Mouse (Mus musculus): ENCODE results near the gene Gm10273.

Gm10273 gene

DNA sequence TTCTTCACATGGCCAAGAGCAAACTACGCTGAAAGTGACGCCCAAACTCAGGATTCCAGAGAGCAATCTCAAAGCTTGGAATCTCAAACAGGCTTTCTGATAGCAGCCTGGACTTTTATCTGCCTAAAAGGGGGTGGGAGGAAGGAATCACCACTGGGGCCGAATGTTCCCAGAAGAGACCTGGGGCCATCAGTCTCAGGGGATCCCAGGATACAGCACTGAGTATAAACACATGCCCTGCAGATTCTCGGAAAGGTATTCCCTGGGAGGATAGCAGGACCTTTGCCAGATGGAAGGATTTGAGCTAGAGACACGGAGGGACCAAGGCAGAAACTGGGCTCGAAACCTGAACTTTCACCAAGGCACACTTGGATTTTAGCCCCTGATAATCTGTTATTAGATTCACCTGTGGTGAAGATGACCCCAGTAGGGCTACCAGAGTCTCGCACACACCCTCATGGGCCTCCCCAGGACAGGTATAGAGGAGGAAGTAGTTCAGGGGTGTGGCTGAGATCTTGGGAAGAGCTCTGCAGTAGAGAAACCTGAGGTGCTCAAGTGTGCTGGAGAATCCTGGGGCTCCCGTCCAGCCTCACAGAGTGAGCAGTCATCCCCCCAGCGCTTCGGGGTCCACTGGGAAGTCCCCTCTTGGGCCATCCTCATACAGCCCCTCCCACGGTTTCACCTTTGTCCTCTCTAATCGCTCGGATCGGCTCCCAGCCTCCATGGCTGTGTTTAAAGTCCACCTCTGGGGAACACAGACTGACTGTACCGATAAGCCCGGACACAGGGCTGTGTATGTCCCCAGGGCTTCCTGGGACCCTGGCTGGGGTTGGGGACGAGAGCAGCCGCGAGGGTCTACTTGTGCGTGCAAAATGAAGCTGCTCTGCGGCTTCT lies 7.7 kb downstream of the Gm10273 start, which contains the start of gene Pla2g12b:
Gene Pla2g12b (plus strand): TSS at position 762 of the 894 bp plus-strand sequence.
- in situ Hi-C loops (cut with MboI, MseI): no loop called here

DNA sequence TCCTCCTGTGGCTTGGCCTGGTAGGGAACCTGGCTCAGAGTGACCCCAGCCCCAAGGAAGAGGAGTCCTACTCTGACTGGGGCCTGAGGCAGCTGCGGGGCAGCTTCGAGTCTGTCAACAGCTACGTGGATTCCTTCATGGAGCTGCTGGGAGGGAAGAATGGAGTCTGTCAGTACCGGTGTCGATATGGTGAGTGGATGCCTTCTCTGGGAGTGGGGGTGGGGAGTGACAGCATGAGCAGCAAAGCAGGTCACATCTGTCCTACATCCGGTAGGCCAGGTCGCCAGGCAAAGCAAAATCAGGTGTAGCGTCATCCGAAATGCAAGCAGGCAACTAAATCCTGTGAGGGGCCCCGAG lies 8.3 kb downstream of the Gm10273 start:
- in situ Hi-C loops (cut with MboI, MseI): no loop called here

DNA sequence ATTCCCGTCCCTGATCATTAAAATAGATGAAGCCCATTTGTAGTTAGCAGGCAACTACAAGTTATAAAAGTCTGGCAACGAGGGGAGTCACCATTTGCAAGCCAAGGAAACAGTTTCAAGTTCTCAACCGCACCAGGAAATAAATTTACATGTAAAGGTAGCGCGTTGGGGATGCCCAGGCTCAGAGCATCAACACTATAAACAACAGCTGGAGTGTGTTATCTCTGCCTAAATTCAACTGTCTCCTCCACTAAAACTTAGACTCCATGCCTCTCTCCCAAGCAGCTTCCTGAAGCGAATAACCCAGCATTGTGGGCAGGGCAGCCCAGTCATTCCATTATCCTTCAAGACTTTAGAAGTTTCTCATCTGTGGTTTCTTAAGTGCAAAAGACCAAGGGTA lies 13.1 kb downstream of the Gm10273 start:
- in situ Hi-C loops (cut with MboI, MseI): no loop called here

DNA sequence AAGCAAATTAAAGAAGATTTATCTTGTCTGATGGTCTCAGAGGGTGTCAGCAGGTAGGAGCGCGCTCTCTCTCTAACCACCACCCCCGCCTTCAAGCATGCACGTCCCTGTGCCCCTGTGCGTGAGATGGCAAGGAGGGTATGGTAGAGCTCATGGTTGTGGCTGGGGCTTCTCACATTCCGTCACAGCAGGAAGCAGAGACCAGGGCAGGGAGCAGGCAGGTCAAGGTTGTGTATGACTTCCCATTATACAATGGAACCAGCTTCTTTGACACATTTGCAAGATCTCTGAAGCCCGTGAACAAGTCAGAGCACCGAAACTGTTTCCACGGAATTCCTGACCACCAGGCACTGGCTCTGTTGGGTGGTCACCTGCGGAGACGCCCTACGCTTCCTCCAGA lies 14.8 kb downstream of the Gm10273 start:
- in situ Hi-C loops (cut with MboI, MseI): no loop called here

DNA sequence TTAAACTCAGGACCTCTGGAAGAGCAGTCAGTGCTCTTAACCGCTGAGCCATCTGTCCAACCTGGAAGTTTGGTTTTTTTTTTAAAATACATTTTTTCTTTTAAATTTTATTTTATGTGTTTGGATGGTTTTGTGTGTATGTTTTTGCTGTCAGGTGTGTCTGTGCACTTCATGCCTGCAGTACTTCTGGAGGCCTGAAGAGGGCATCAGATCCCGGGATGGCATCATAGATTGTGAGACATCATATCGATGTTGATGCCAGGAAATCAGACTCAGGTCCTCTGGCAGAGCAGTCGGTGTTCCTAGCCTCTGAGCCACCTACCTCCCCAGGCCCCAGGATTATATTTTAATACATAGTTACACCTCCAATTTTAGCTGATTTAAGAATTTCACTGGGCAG lies 18.3 kb downstream of the Gm10273 start:
- in situ Hi-C loops (cut with MboI, MseI): no loop called here

DNA sequence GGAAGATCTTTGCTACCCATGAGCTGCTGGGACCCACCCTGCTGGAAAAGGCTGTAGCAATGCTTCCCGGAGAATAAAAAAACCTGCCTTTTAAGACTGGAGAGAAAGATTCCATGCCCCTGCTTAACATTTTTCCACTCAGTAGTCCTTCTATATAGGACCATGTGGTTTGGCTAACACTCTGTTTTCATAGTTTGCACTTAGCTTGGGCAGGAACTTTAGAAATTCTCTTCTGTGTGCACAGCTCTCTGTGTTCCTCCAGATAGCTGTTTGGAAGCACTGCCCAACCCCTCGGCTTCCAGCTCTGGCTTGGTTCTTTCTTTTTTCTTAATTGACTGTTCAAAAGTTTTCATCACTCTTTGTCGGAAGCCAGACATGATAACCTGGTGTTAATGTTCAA lies 21.2 kb downstream of the Gm10273 start:
- in situ Hi-C loops (cut with MboI, MseI): no loop called here

DNA sequence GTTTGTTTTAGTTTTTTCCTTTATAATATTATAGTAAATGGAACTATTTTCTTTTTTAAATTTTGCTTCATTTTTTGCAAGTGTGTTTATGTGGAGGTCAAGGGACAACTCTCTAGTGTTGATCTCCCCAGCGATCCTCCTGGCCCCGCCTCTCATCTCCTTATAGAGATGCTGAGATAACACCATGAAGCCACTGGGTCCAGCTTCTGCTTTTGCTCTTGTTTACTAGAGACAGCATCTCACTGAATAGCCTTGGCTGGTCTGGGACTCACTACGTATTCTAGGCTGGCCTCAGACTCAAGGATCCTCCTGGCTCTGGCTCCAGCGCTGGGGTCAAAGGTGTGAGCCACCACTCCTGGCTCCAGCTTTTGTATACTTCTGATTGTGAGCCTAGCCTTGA lies 24.1 kb downstream of the Gm10273 start:
- in situ Hi-C loops (cut with MboI, MseI): no loop called here

DNA sequence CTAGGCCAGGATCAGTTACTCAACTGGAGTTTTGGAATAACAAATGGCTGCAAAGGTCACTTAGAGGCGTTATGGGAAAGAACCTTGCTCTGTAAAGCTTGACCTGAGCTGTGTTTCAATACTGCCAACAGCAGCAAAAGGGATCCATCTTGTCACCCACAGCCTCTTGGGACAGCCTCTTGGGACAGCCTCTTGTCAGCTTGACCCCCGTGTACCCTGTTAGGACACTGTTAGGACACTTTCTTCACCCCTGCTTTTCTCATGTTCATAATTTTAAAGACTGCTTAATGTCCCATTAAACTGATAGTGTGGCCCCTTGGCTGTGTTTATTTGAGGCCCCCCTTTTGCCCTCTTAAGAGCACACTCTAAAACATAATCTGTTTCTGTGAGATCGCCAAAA lies 29.0 kb downstream of the Gm10273 start:
- in situ Hi-C loops (cut with MboI, MseI): loop anchor here (10.0 kb wide), 1 partner anchor 580 kb away; the partner anchor contains the start of genes Anapc16 and Ascc1

DNA sequence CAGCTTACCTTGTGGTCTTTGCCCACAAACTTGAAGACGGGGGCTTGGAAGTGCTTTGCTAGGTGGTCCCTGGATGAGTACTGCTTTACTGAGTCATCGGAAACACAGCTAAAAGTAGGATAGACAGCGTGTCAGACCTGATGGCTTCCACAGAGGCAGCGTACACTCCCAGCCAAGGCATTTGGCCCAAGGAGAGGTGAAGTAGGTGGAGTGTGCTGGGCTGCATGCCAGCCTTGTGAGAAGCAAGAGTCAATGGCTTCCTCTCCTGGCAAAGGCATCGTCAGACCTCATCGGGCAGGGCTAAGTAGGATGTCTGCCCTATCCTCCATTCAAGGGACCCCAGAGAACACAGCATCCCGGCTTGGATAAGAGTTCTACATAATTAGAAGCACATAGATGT lies 29.9 kb downstream of the Gm10273 start:
- in situ Hi-C loops (cut with MboI, MseI): loop anchor here (10.0 kb wide), 1 partner anchor 579 kb away; the partner anchor contains the start of genes Anapc16 and Ascc1

DNA sequence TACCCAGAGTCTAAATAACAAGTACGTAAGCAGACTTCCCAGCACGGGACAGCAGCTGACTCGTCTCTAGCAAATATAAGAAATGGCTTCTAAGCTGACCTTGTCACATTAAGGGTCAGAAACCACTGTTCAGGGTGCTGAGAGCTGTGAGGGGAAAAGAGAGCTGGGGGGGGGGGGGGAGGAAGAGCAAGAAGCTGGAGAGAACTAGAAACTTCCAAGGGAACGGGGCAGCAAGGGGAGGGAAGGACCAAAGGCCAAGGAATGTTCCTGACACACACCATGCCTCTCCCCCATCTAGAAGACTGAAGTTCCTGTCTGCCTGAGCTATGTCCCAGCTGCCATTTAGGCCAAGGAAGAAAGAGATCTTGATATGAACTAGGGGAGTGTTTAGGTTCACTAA lies 30.9 kb downstream of the Gm10273 start:
- in situ Hi-C loops (cut with MboI, MseI): loop anchor here (10.0 kb wide), 1 partner anchor 578 kb away; the partner anchor contains the start of genes Anapc16 and Ascc1

DNA sequence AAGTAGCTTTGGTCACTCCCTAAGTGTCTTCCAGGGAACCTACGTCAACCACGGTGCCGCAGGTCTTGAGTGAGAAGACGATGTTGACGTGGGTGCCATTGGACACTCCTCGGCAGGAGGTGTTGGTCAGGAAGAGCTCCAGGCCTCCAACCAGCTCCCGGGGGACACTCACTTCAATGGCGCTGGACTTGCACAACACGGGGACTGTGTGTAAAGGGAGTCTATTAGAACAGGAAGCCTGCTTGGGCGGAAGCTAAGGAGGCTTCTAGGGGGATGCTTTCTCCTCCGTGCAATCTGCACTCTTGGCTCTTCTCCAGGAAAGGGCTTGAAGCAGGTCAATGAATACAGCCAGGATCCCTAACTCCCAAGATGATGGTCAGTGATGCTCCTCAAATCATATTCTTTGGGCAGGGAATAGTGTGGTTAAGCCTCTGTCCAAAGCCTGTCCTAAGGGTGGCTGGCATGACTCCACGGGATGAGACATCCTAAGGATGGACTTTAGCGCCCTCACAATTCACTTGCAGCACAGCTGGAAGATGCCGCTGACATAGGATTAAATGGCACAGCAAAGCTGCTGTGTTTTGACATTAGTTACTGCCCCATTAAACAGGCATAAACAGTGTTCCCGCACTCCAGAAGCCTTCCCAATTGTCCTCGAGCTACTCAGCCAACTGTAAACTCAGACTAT lies 34.2 kb downstream of the Gm10273 start:
- in situ Hi-C loops (cut with MboI, MseI): loop anchor here (10.0 kb wide), 1 partner anchor 575 kb away; the partner anchor contains the start of genes Anapc16 and Ascc1

DNA sequence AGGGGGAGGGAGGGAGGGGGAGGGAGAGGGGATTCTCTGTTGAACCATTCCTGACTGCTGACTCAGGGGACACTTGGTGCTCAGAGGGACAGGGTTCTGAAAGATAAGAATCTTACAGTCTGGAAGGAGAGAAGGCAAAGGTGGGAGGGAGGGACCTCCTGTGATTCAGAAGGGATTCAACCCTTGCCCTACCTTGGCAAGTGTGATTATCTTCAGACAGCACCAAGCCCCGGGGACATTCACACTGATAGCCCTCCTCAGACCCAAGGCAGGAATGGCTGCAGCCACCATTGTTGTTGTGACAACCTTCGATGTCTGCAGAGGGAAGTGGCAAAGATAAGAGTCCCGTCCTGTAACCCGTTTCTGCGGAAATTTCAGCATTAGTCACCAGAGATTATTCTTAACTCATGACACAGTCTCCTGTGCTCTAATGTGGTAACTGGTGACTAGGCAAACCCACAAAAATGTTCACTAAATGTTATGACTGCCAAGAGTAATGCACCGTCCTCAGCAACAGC lies 35.3 kb downstream of the Gm10273 start:
- in situ Hi-C loops (cut with MboI, MseI): no loop called here

DNA sequence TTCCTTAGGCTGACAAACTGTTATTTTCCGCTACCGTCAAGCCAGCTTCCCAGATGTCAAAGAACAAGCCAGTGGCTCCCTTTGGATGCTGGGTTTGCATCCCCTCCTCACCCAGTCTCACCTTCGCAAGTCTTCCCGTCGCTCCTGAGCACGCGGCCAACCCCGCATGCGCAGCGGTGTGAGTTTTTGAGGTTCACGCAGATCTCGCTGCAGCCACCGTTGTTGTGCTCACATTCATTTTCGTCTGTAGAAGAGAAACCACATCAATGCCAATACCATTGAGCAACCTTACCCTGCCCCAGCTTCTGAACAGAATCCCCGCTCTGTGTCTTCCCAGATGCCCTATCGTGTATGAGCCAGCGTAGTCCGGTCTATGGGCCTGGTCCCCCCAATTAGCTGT lies 40.3 kb downstream of the Gm10273 start:
- in situ Hi-C loops (cut with MboI, MseI): no loop called here

DNA sequence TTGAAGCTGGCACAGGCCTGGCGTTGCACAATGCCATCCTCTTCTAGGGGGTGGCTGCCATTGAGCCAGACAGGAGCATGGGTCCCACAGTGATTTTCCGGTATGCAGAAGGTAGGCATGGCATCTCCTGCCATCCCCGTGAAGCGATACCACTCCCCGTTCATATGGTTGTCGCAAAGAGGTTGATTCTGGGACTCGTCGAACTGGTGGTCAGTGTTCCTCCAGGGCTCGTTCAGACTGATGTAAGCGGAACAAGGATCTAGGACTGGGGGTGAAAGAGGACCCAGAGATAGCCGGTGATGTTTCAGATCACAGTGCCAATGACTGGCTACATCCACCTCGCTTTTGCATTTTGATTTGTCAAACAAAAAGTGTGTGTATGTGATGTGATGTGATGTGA lies 43.2 kb downstream of the Gm10273 start:
- in situ Hi-C loops (cut with MboI, MseI): no loop called here

DNA sequence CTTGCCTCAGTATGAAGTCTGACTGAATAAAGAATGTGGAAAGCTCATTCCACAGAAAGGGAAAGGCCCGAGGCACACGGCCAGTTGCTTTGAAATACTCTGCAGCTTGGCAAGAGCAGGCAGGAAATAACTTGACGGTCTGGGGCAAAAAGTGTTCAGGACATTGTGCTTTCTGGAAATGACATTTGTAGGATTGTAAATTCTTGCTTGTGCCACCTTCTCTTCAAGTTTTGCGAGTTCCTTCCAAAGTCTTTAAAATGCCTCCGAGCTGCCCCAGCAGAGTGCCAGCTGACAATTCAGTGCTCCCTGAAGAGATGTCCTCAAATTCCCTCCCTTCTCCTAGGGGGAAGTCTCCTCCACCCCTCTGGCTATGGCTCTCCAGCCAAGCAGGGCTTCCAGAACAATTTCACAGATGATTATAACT lies 44.1 kb downstream of the Gm10273 start:
- in situ Hi-C loops (cut with MboI, MseI): no loop called here

DNA sequence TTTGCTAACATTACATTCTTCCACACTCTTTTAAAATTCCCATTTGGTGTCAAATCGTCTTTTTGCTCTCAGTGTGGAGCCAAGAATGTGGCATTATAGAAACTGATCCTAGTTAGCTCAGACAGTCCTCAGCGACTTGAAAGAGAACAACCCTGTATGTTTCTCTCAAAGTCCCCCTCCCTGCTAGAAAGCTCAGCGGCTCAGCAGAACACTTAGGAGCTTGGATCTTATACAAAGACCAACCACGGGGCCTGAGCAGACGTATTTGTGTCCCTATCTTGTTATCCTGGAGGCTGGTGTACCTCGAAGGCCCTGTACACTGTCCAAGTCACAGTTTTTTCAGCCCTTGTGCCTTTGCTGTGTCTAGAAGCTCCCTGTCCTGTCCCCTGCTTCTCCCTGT lies 44.7 kb downstream of the Gm10273 start:
- in situ Hi-C loops (cut with MboI, MseI): no loop called here

DNA sequence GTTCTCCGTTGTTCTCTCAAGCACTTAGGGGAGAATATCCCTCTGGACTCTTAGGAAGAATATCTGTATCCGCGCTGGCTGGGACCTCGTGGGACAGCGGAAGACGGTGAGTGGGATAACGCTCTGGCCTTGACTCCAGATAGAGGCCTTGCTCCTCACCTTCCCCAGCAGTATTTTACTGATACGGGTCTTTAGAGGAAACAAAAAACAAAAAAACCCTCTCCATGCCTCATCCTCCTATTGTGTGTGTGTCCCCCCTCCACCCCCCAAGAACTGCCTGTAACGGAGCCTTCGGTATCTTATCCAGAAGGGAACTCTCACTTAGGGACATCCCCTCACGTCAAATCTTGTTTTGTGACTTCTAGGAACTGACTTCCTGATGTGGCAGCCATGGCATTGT lies 46.3 kb downstream of the Gm10273 start, which contains the start of gene Oit3:
Gene Oit3 (minus strand): TSS at position 44 of the 400 bp plus-strand sequence.
- in situ Hi-C loops (cut with MboI, MseI): no loop called here

DNA sequence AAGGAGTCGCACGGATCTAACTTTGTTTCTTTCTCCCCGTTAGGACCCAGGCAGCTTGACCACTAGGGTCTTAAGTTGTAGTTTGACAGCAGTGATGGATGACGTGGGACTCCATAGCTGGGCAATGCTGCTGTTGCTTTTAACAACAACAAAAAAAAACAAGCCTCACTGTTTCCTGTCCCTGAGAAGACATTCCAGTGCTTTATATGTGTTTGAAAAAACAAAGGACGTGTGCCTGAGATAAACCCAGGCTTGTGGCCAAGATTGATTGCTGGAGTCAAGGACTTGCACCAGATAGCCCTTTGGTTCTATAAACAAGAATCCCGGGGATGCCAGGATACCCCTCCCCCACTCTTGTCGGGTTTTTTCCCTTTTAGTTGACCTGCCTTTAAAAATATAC lies 47.8 kb downstream of the Gm10273 start:
- in situ Hi-C loops (cut with MboI, MseI): no loop called here

DNA sequence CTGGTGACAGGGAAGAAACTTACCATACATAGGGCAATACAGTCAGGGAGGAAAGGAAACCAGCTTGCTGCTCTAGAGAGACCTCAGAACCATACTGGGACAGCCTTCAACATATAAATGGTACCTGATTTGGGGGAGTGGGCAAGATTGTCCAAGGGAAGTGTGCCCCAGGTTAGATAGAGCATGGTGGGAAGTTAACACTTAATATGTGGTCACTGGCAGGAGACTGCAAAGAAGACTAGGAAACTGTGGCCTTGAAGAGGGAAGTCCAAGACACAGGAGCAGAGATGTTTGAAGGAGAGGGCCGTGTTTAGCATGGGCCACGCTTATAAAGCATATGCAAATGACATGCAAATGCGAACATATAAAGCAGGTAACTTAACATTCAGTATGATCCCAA lies 48.7 kb downstream of the Gm10273 start:
- in situ Hi-C loops (cut with MboI, MseI): no loop called here

DNA sequence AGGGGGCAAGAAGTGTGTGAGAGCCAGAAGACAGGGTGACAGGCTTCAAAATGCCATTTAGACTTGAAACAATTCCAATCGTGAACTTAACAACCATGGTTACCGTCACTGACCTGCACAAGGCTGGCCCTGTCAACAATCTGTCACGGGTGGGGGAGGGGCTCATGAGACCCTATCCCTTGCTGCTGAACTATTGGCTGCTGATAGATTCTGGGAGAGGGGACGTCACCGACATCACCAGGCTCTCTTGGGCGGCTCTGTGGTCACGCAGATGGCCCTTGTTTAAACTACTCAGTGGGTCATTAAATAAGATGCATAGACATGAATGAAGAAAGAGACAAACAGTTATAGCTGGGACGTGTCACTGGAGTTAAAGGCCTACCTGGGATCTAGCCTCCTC lies 49.2 kb downstream of the Gm10273 start:
- in situ Hi-C loops (cut with MboI, MseI): no loop called here
